Mouse (Mus musculus) heart, embryonic 10.5 days (tissue): ENCODE results near the gene Mt1. TPM values are rescaled to one million over a fixed set of nuclear protein-coding genes. Genes with fewer than 3 reads are reported as not detected.
A peak's percentile ranks its signal among the peaks of the same experiment; 100 is the strongest.

ENCODE experiments used
- DNase-seq: peaks from one replicate; pipeline ENCODE4 v3.0.0-alpha.2; 2017; ENCODE audit warnings: low spot score
- H3K27ac ChIP-seq: fragments of 300-500 bp; sonication (generic); 2 replicates; pipeline ENCODE4 v1.5.1; 2016; ENCODE audit warnings: mild to moderate bottlenecking
- H3K27me3 ChIP-seq: fragments of 300-500 bp; sonication (generic); 2 replicates; pipeline ENCODE4 v1.6.1; 2016; ENCODE audit warnings: mild to moderate bottlenecking; ENCODE audit not compliant: poor library complexity, insufficient read depth, severe bottlenecking
- H3K36me3 ChIP-seq: fragments of 300-500 bp; sonication (generic); 2 replicates; pipeline ENCODE4 v1.6.1; 2016; ENCODE audit warnings: mild to moderate bottlenecking, moderate library complexity
- H3K4me1 ChIP-seq: fragments of 300-500 bp; sonication (generic); 2 replicates; pipeline ENCODE4 v1.6.1; 2016; ENCODE audit warnings: mild to moderate bottlenecking
- H3K4me3 ChIP-seq: fragments of 300-500 bp; sonication (generic); 2 replicates; pipeline ENCODE4 v1.5.1; 2016; ENCODE audit warnings: mild to moderate bottlenecking, moderate library complexity
- H3K9me3 ChIP-seq: fragments of 300-500 bp; sonication (generic); 2 replicates; pipeline ENCODE4 v1.6.1; 2016; ENCODE audit warnings: mild to moderate bottlenecking, moderate library complexity
- WGBS: fragments of 180-500 bp; shearing (Covaris S2); methylation state at CpG from one replicate; pipeline ENCODE4 v1.1.7; 2016; 5-methylcytosine and 5-hydroxymethylcytosine counted together
- polyA plus RNA-seq: library from polyadenylated mRNA; unstranded; fragments of >200 nt; fragmentation: Nextera tagmentation; extraction: Ambion mirVana; gene quantifications from 2 replicates; pipeline ENCODE4 v1.2.1, GENCODE M21; 2016

Gene Mt1
- polyA plus RNA-seq, 1 experiment from 2014 or later: 393 TPM

DNA sequence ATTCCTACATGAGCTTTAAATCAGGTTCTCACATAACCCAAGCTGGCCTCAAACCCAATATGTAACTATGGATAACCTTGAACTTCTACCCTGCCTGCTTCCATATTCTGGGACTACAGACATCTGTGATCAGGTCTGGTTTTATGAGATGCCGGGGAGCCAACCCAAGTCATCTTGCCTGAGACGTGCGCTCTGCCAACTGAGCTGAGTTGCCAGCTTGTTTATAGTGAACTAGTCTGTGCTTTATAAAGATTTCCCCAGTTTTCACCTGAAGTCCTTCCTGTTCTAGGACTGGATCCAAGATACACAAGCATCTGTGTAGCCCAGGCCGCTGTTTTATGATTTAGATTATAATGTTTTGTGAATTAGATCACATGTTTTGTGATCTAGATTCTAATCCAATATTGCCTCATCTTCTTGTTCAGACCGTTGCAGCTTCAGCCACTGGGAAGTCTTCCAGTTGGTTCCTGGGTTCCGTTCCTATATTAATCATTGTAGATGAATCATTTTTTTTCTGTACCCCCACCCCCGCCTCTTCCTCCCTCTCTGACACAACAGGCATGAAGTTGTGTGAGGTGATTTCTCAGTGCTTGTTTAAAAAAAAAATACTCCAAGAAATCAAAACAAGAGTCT, 15.8 kb downstream of the Mt1 start:
- Histone ChIP-seq H3K36me3 (no peaks in the 10 kb centered on the region), H3K4me3 (no peak overlapping the region), H3K4me1 (peaks cover 9% of the 10 kb centered on the region), H3K27ac (no peak overlapping the region), H3K27me3 (no peaks in the 10 kb centered on the region), H3K9me3 (no peaks in the 10 kb centered on the region)
- WGBS: 87% methylated on average over 7 of the region's 7 CpGs
- no peak for DNase-seq

- H3K4me1 ChIP-seq: no peaks in the 10 kb centered on the region
- no peak overlapping the region for H3K27ac ChIP-seq
- no peak overlapping the region for H3K4me3 ChIP-seq
- no peaks in the 10 kb centered on the region for H3K9me3 ChIP-seq
- no peaks in the 10 kb centered on the region for H3K36me3 ChIP-seq
- no peaks in the 10 kb centered on the region for H3K27me3 ChIP-seq
- DNase-seq: peak; percentile 79
- 44% methylated on average over 10 of the region's 10 CpGs for WGBS
Observed at GRCm38 (mm10) chr8:94199202-94199869, 20.5 kb downstream of the Mt1 start.

DNA sequence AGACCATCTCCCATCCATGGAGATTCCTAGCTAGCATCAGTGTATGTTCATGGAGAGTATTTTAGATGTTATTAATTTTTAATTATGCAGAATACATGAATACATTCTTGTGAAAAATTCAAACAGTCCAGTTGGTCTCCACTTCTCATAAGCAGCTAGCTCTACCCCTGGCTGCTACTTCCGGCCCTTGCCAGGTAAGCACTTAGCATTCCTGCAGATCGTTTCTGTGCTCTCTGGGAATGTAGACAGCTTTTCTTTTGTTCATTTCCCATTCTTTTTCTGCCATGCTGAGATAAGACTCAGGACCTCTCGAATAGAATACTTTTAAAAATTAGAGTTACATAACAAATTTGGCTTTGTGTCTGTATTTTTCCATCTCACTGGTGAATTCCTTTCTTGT, 25.2 kb downstream of the Mt1 start:
- no peaks in the 10 kb centered on the region for H3K27me3 ChIP-seq
- WGBS: 66% methylated on average over 3 of the region's 3 CpGs
- no peak overlapping the region for H3K27ac ChIP-seq
- no peak overlapping the region for H3K4me3 ChIP-seq
- no peaks in the 10 kb centered on the region for H3K9me3 ChIP-seq
- DNase-seq: no peak
- H3K4me1 ChIP-seq: no peaks in the 10 kb centered on the region
- H3K36me3 ChIP-seq: no peaks in the 10 kb centered on the region

GRCm38 (mm10) chr8:94205736-94206135, 26.9 kb downstream of the Mt1 start:
- H3K36me3 ChIP-seq: no peaks in the 10 kb centered on the region
- no peaks in the 10 kb centered on the region for H3K4me1 ChIP-seq
- no peaks in the 10 kb centered on the region for H3K9me3 ChIP-seq
- no peak overlapping the region for H3K4me3 ChIP-seq
- H3K27me3 ChIP-seq: no peaks in the 10 kb centered on the region
- H3K27ac ChIP-seq: no peak overlapping the region
- peak; percentile 91 for DNase-seq
- 13% methylated on average over 5 of the region's 5 CpGs for WGBS

- 74% methylated on average over 8 of the region's 8 CpGs for WGBS
- Histone ChIP-seq H3K27me3 (no peaks in the 10 kb centered on the region), H3K4me1 (no peaks in the 10 kb centered on the region)
Observed at GRCm38 (mm10) chr8:94206256-94206655, 27.4 kb downstream of the Mt1 start.

GRCm38 (mm10) chr8:94207491-94207890, 28.6 kb downstream of the Mt1 start:
- no peak overlapping the region for H3K4me3 ChIP-seq
- no peaks in the 10 kb centered on the region for H3K27me3 ChIP-seq
- H3K36me3 ChIP-seq: no peaks in the 10 kb centered on the region
- DNase-seq: no peak
- no peak overlapping the region for H3K27ac ChIP-seq
- no peaks in the 10 kb centered on the region for H3K4me1 ChIP-seq
- no peaks in the 10 kb centered on the region for H3K9me3 ChIP-seq
- WGBS: 60% methylated on average over 2 of the region's 2 CpGs

More at GRCm38 (mm10) chr8:94206256-94206655, 27.4 kb downstream of the Mt1 start:
- Histone ChIP-seq H3K36me3 (no peaks in the 10 kb centered on the region), H3K4me3 (no peak overlapping the region), H3K27ac (no peak overlapping the region), H3K9me3 (no peaks in the 10 kb centered on the region)
- no peak for DNase-seq

DNA sequence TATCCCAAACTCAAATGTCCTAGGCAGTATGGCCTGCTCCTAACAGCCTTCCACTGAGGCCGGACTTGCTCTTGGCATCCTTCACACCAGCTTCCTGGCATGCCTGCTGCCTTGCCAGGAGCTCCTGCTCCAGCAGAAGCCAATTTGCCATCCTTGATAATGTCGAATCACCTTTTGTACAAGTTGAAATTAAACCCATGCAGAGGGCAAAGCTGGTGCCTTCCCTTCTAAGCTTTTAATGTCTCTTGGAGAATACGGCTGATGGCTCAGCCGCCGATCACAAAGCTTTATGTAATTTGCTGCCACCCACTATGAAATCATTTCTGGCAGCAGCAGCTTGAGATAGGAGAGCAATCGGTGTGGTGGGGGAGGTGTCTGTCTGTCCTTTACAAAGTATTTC, 30.8 kb downstream of the Mt1 start:
- Histone ChIP-seq H3K4me1 (peaks cover 9% of the 10 kb centered on the region; the same call in 1 of the 2 replicates), H3K4me3 (no peak overlapping the region), H3K36me3 (no peaks in the 10 kb centered on the region), H3K27me3 (no peaks in the 10 kb centered on the region), H3K27ac (no peak overlapping the region), H3K9me3 (no peaks in the 10 kb centered on the region)
- WGBS: 79% methylated on average over 6 of the region's 6 CpGs
- no peak for DNase-seq

DNA sequence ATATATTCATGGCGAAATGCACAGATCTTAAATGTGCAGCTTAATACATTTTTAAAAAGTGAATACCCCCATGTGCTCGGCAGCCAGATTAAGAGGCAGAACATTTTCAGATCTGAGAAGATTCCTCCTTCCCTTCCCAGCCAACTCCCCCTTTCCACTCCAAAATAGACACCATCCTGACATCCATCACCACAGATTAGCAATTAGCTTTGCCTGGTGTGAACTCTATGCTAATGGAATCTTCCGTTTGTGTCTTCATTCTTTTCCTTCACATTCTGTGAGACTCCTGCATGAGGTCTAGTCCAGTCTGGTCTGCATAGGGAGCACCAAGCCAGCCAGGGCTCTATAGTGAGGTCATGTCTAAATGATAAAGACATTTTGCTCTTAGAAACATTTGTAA, 31.3 kb downstream of the Mt1 start:
- Histone ChIP-seq H3K4me3 (no peak overlapping the region), H3K4me1 (peaks cover 15% of the 10 kb centered on the region), H3K27me3 (no peaks in the 10 kb centered on the region), H3K36me3 (no peaks in the 10 kb centered on the region), H3K27ac (no peak overlapping the region), H3K9me3 (no peaks in the 10 kb centered on the region)
- DNase-seq: no peak
- 66% methylated on average over 3 of the region's 3 CpGs for WGBS

- WGBS: 61% methylated on average over 6 of the region's 6 CpGs
- peaks cover 27% of the 10 kb centered on the region for H3K4me1 ChIP-seq
- H3K27me3 ChIP-seq: no peaks in the 10 kb centered on the region
- peak overlapping the region; percentile 86 for H3K4me3 ChIP-seq
- H3K36me3 ChIP-seq: no peaks in the 10 kb centered on the region
- no peaks in the 10 kb centered on the region for H3K9me3 ChIP-seq
- no peak for DNase-seq
- H3K27ac ChIP-seq: peak overlapping the region; percentile 85; the same call in 1 of the 2 replicates
Observed at GRCm38 (mm10) chr8:94213819-94214218, 34.9 kb downstream of the Mt1 start.

GRCm38 (mm10) chr8:94214252-94215173, 35.6 kb downstream of the Mt1 start, which contains the start of gene Nup93:
Gene Nup93, plus strand, starts transcription at chr8:94214564.
- H3K27me3 ChIP-seq: no peaks in the 10 kb centered on the region
- H3K9me3 ChIP-seq: no peaks in the 10 kb centered on the region
- H3K36me3 ChIP-seq: no peaks in the 10 kb centered on the region
- H3K4me1 ChIP-seq: peaks cover 27% of the 10 kb centered on the region
- WGBS: under 1% methylated on average over 68 of the region's 68 CpGs
- H3K27ac ChIP-seq: peak within 1 kb of the TSS; percentile 85
- peak within 1 kb of the TSS; percentile 86 for H3K4me3 ChIP-seq
- peak; percentile 100 for DNase-seq

DNA sequence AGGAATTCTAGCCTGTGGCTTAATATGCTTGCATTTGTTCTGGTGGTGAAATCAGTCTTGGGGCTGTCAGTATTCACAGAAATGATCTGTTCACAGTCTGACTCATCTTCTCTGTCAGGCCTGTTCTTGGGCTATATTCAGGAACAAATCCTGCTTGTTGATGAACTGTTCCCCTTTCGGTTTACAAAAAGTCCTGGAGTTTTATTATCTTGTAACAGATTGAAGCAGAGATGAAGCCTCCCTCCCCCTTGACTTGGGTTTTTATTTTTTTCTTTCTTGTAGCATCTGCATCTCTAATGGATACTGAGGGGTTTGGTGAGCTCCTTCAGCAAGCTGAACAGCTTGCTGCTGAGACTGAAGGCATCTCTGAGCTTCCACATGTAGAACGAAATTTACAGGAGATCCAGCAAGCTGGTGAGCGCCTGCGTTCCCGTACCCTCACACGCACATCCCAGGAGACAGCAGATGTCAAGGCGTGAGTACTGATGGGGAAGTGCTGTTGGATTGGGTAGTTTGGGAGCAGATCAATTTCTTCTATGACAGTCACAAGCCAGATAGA, 48.6 kb downstream of the Mt1 start:
- H3K27me3 ChIP-seq: no peaks in the 10 kb centered on the region
- no peak overlapping the region for H3K4me3 ChIP-seq
- DNase-seq: no peak
- H3K4me1 ChIP-seq: no peaks in the 10 kb centered on the region
- no peaks in the 10 kb centered on the region for H3K9me3 ChIP-seq
- no peak overlapping the region for H3K27ac ChIP-seq
- 81% methylated on average over 7 of the region's 7 CpGs for WGBS
- H3K36me3 ChIP-seq: peaks cover 33% of the 10 kb centered on the region
